Mouse (Mus musculus) embryonic fibroblast, embryonic 13.5 days (primary cell): ENCODE measurements around the gene Emilin2. TPM values are rescaled to one million over a fixed set of nuclear protein-coding genes. Genes with fewer than 3 reads are reported as not detected.

Experiments
- H3K27ac ChIP-seq: 2 replicates; pipeline ENCODE4 v1.5.1; 2012; ENCODE audit warnings: low read length, control low read depth, inconsistent platforms; ENCODE audit not compliant: insufficient read depth
- H3K4me1 ChIP-seq: 2 replicates; pipeline ENCODE4 v1.6.1; 2011; ENCODE audit warnings: low read length; ENCODE audit not compliant: control insufficient read depth, insufficient read depth
- H3K4me3 ChIP-seq: 2 replicates; pipeline ENCODE4 v1.5.1; 2011; ENCODE audit warnings: mild to moderate bottlenecking, control low read depth, low read length; ENCODE audit not compliant: insufficient read depth
- CTCF ChIP-seq: IDR thresholded peaks from 2 replicates; pipeline ENCODE4 v1.5.1; 2011; ENCODE audit warnings: mild to moderate bottlenecking, control low read depth, low read length, moderate library complexity, borderline replicate concordance; ENCODE audit not compliant: insufficient read depth
- POLR2A ChIP-seq: IDR thresholded peaks from 2 replicates; pipeline ENCODE4 v1.6.1; 2011; ENCODE audit warnings: low read depth, mild to moderate bottlenecking, control low read depth, low read length, moderate library complexity
- polyA plus RNA-seq: library from polyadenylated mRNA; stranded (reverse); fragments of >200 nt; gene quantifications from 2 replicates; pipeline ENCODE4 v1.2.4, GENCODE M21; 2011; ENCODE audit warnings: low read depth; ENCODE audit not compliant: missing spikeins, insufficient read length

Emilin2 gene
- polyA plus RNA-seq, 1 experiment = 20.2 TPM

- no peak overlapping the region for H3K4me3 ChIP-seq
- TF ChIP-seq CTCF (no peak), POLR2A (no peak)
- H3K4me1 ChIP-seq = no peaks in the 10 kb centered on the region
- no peak overlapping the region for H3K27ac ChIP-seq
Measured at GRCm38 (mm10) chr17:71267374-71267773, 44.4 kb downstream of the Emilin2 start.

DNA sequence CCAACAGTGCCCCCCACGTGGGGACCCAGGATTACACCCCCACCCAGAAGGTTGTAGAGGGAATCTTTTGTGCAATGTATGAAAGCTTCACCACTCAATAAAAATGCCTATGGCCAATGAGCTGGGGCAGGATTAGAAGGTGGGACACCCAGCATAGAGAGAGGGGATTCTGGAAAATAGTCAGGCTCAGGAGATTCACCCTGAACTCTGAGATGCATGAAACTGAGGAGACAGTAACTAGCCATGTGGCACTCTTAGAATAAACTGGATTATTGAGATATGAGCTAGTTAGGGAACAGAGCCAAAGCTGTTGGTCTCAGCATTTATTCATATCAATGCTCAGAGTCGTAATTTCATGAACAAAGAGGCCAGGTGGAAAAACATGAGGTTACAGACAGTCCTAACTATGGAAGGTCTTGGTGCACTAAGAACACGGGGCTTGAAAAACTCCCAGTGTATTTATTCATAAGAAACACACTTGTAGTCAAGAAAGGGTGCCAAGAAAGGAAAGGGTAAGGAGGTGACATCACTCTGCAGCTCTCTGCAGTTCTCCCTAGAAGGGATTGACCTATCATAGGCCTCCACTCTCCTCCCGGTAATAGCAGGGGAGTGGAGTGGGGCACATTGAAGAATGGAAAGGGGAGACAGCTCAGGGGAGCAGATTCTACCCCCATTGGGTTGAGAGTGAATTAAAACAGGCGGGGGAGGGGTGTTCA is 46.3 kb downstream of the Emilin2 start:
- no peak overlapping the region for H3K4me3 ChIP-seq
- H3K4me1 ChIP-seq = no peaks in the 10 kb centered on the region
- H3K27ac ChIP-seq = no peak overlapping the region
- TF ChIP-seq CTCF = no peak
- no peak for TF ChIP-seq POLR2A

DNA sequence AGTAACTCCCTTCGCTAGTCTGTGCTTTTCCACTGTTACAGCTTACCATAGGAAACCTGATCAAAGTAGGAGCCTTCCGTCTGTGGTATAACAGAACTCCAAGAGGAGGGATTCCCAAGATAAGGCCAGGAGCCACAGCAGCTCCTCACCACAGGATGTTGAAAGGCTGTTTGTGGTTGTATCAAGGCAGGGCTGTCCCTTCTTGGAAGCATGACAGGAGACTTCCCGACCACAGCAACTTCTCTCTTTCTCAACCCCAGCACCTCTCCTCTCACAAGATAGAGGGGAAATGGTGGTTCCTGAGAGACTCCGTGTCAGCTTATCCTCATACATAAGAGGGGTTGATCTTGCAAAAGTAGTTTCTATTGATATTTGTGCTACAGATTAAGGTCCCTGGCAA is 47.0 kb downstream of the Emilin2 start:
- TF ChIP-seq CTCF = no peak
- no peak for TF ChIP-seq POLR2A

GRCm38 (mm10) chr17:71263136-71263535 is 48.6 kb downstream of the Emilin2 start:
- Histone ChIP-seq H3K4me3 (no peak overlapping the region), H3K27ac (no peak overlapping the region), H3K4me1 (no peaks in the 10 kb centered on the region)
- no peak for TF ChIP-seq POLR2A
- TF ChIP-seq CTCF = no peak

More for the DNA sequence above, 47.0 kb downstream of the Emilin2 start:
- Histone ChIP-seq H3K4me1 (no peaks in the 10 kb centered on the region), H3K4me3 (no peak overlapping the region), H3K27ac (no peak overlapping the region)

- H3K4me1 ChIP-seq = no peaks in the 10 kb centered on the region
Measured at GRCm38 (mm10) chr17:71260658-71261057, 51.1 kb downstream of the Emilin2 start.

GRCm38 (mm10) chr17:71259727-71260126 is 52.1 kb downstream of the Emilin2 start:
- Histone ChIP-seq H3K4me1 (no peaks in the 10 kb centered on the region), H3K4me3 (no peak overlapping the region), H3K27ac (no peak overlapping the region)
- TF ChIP-seq POLR2A = no peak
- TF ChIP-seq CTCF = no peak

More at GRCm38 (mm10) chr17:71260658-71261057, 51.1 kb downstream of the Emilin2 start:
- H3K27ac ChIP-seq = no peak overlapping the region
- H3K4me3 ChIP-seq = no peak overlapping the region
- TF ChIP-seq CTCF = no peak

DNA sequence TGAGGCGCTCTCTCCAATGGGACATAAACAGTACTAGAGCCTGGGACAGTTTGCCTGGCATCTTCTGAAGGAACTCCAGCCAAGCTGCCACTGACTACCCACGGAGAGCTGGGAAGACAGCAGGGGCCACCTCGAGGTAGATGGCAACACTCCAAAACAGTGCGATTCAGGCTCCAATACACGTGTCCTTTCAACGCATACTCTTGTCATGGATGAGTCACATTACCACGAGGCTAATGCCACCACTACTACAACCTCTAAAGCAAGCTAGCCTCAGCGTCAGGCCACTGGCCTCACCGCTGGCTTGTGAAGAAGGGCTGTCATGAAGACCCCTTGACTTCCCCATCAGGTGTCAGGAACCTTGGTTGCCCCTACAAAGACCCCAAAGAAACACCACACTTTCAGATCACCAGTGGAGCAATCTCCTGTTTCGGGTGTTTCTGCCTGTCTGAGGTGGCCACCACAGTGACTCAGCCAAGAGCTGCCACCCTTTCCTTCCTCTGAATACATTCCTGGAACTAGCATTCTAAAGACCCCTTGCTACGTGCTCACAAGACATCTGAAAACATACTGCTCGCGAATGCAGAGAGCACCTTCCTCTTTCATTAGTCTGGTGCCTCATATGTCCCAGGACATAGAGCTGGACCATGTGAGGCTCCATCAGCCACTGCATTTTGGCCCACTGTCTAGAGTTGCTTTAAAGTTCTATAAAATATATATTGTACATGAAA is 54.8 kb downstream of the Emilin2 start:
- TF ChIP-seq POLR2A (no peak), CTCF (no peak)
- Histone ChIP-seq H3K4me1 (no peaks in the 10 kb centered on the region), H3K4me3 (no peak overlapping the region), H3K27ac (no peak overlapping the region)

DNA sequence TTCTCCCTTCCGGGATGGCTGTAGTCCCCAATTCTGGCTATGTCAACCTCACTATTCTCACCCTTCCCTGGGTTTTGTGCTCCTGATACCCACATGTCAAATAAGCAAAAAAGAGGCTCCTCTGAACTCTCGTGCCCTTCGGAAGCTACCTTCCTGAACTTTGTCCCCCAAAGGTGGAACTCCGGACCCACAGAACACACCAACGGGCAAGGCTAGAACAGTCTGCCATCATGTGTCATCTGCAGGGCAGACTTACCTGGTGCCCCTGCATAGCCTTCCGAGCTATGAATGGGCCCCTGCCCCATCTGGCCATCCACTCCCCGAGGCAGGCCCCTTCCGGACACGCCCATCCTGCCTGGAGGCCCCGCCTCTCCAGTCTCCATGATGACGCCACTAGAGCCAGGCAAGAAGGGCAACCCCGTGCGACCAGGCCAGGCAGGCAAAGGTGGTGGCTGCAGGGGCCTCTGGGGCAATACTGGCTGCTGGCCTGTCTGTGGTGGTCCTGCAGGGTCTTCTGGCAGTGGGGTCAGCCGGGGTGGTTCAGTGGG is 55.6 kb downstream of the Emilin2 start:
- Histone ChIP-seq H3K27ac (no peak overlapping the region), H3K4me1 (no peaks in the 10 kb centered on the region), H3K4me3 (no peak overlapping the region)
- TF ChIP-seq CTCF (no peak), POLR2A (no peak)

- H3K4me1 ChIP-seq = peaks cover 11% of the 10 kb centered on the region
Measured at GRCm38 (mm10) chr17:71254736-71255135, 57.0 kb downstream of the Emilin2 start.

GRCm38 (mm10) chr17:71254106-71254505 is 57.7 kb downstream of the Emilin2 start:
- no peak overlapping the region for H3K4me3 ChIP-seq
- TF ChIP-seq POLR2A (no peak), CTCF (no peak)
- peaks cover 11% of the 10 kb centered on the region for H3K4me1 ChIP-seq
- H3K27ac ChIP-seq = no peak overlapping the region

More at GRCm38 (mm10) chr17:71254736-71255135, 57.0 kb downstream of the Emilin2 start:
- TF ChIP-seq POLR2A = no peak
- TF ChIP-seq CTCF = peak; percentile 26; the same call in 1 of the 2 replicates
- H3K27ac ChIP-seq = no peak overlapping the region
- H3K4me3 ChIP-seq = no peak overlapping the region
